Mouse (Mus musculus) left cerebral cortex, postnatal 10 days (tissue): ENCODE measurements around the gene Esrrg. TPM values are rescaled to one million over a fixed set of nuclear protein-coding genes. Genes with fewer than 3 reads are reported as not detected.
A peak's percentile ranks its signal among the peaks of the same experiment; 100 is the strongest.

ENCODE experiments used
- DNase-seq, 2 experiments: peaks; one replicate each; pipeline ENCODE4 v3.0.0; 2021 to 2022; ENCODE audit warnings: low spot score in 2 of 2, mixed read lengths in 1 of 2; ENCODE audit errors: extremely low spot score in 1 of 2
- intact Hi-C: fragments of 180-260 bp; cut with DNase I; formaldehyde crosslinking; loops from one replicate; pipeline ENCODE4 v1.15.1; 2025
- total RNA-seq, 2 experiments: library from RNA; stranded (reverse); gene quantifications; 2 replicates each; pipeline ENCODE4 v1.2.3; 2021

The Esrrg gene
- total RNA-seq, 2 experiments from 2014 or later, result 20.8 to 22.8 TPM

GRCm38 (mm10) chr1:187631486-187631885, 22.9 kb downstream of the Esrrg start:
- intact Hi-C loops, result no loop called here

GRCm38 (mm10) chr1:187645258-187645657, 36.7 kb downstream of the Esrrg start:
- intact Hi-C loops, result no loop called here
- no peak for DNase-seq

More at GRCm38 (mm10) chr1:187631486-187631885, 22.9 kb downstream of the Esrrg start:
- peak in 1 of 2 experiments; percentile 81 for DNase-seq

GRCm38 (mm10) chr1:187648551-187648950, 40.0 kb downstream of the Esrrg start:
- no peak for DNase-seq
- intact Hi-C loops, result no loop called here

- intact Hi-C loops, result no loop called here
- DNase-seq, result no peak
Measured at GRCm38 (mm10) chr1:187649871-187650270, 41.3 kb downstream of the Esrrg start.

GRCm38 (mm10) chr1:187650786-187651687, 42.4 kb downstream of the Esrrg start:
- intact Hi-C loops, result no loop called here
- DNase-seq, result peak in 1 of 2 experiments; percentile 47

GRCm38 (mm10) chr1:187651688-187652241, 43.2 kb downstream of the Esrrg start:
- intact Hi-C loops, result no loop called here
- DNase-seq, result peak; percentile 20 to 58

GRCm38 (mm10) chr1:187652445-187652844, 43.9 kb downstream of the Esrrg start:
- no peak for DNase-seq
- intact Hi-C loops, result no loop called here

GRCm38 (mm10) chr1:187653390-187653789, 44.8 kb downstream of the Esrrg start:
- intact Hi-C loops, result no loop called here
- no peak for DNase-seq

- peak in 1 of 2 experiments; percentile 30 for DNase-seq
- intact Hi-C loops, result no loop called here
Measured at GRCm38 (mm10) chr1:187660963-187661362, 52.4 kb downstream of the Esrrg start.

- DNase-seq, result no peak
- intact Hi-C loops, result no loop called here
Measured at GRCm38 (mm10) chr1:187662083-187662609, 53.6 kb downstream of the Esrrg start.

GRCm38 (mm10) chr1:187663376-187663775, 54.8 kb downstream of the Esrrg start:
- no peak for DNase-seq
- intact Hi-C loops, result no loop called here

GRCm38 (mm10) chr1:187664261-187664660, 55.7 kb downstream of the Esrrg start:
- intact Hi-C loops, result no loop called here
- DNase-seq, result no peak

- no peak for DNase-seq
- intact Hi-C loops, result no loop called here
Measured at GRCm38 (mm10) chr1:187665901-187666600, 57.5 kb downstream of the Esrrg start.

GRCm38 (mm10) chr1:187669746-187670145, 61.2 kb downstream of the Esrrg start:
- intact Hi-C loops, result no loop called here
- no peak for DNase-seq

- intact Hi-C loops, result no loop called here
- no peak for DNase-seq
Measured at GRCm38 (mm10) chr1:187672446-187672845, 63.9 kb downstream of the Esrrg start.

- intact Hi-C loops, result no loop called here
- DNase-seq, result no peak
Measured at GRCm38 (mm10) chr1:187674771-187675186, 66.2 kb downstream of the Esrrg start.

- intact Hi-C loops, result no loop called here
- DNase-seq, result no peak
Measured at GRCm38 (mm10) chr1:187676626-187677025, 68.0 kb downstream of the Esrrg start.

GRCm38 (mm10) chr1:187679246-187679645, 70.7 kb downstream of the Esrrg start:
- no peak for DNase-seq
- intact Hi-C loops, result no loop called here

- intact Hi-C loops, result loop anchor here (10.0 kb wide), 1 partner anchor 230 kb away; no protein-coding TSS in a partner anchor
- DNase-seq, result no peak
Measured at GRCm38 (mm10) chr1:187684519-187684918, 75.9 kb downstream of the Esrrg start.
